Mouse (Mus musculus) thymus, postnatal 14 days (tissue): ENCODE measurements around the gene Fbln1.

Source experiments
- DNase-seq: peaks from one replicate; pipeline ENCODE4 v3.0.0; 2021

Gene Fbln1

GRCm38 (mm10) chr15:85207081-85207480, 1.3 kb downstream of the Fbln1 start:
- DNase-seq = no peak

- no peak for DNase-seq
Measured at GRCm38 (mm10) chr15:85207763-85208162, 2.0 kb downstream of the Fbln1 start.

- DNase-seq = peak; percentile 29
Measured at GRCm38 (mm10) chr15:85208332-85208731, 2.6 kb downstream of the Fbln1 start.

- peak; percentile 42 for DNase-seq
Measured at GRCm38 (mm10) chr15:85209341-85209740, 3.6 kb downstream of the Fbln1 start.

GRCm38 (mm10) chr15:85210686-85211085, 4.9 kb downstream of the Fbln1 start:
- DNase-seq = no peak

GRCm38 (mm10) chr15:85211101-85211760, 5.5 kb downstream of the Fbln1 start:
- DNase-seq = no peak

GRCm38 (mm10) chr15:85216069-85216813, 10.5 kb downstream of the Fbln1 start:
- no peak for DNase-seq

GRCm38 (mm10) chr15:85218617-85219265, 13.0 kb downstream of the Fbln1 start:
- no peak for DNase-seq

- no peak for DNase-seq
Measured at GRCm38 (mm10) chr15:85220371-85220770, 14.6 kb downstream of the Fbln1 start.

- DNase-seq = no peak
Measured at GRCm38 (mm10) chr15:85221115-85221854, 15.5 kb downstream of the Fbln1 start.

- DNase-seq = no peak
Measured at GRCm38 (mm10) chr15:85225693-85226092, 19.9 kb downstream of the Fbln1 start.

GRCm38 (mm10) chr15:85226841-85227240, 21.1 kb downstream of the Fbln1 start:
- DNase-seq = no peak

- no peak for DNase-seq
Measured at GRCm38 (mm10) chr15:85228568-85228967, 22.8 kb downstream of the Fbln1 start.

GRCm38 (mm10) chr15:85229960-85230535, 24.3 kb downstream of the Fbln1 start:
- no peak for DNase-seq

GRCm38 (mm10) chr15:85230613-85231012, 24.9 kb downstream of the Fbln1 start:
- peak; percentile 41 for DNase-seq

GRCm38 (mm10) chr15:85231443-85232255, 25.9 kb downstream of the Fbln1 start:
- peak; percentile 73 for DNase-seq

- no peak for DNase-seq
Measured at GRCm38 (mm10) chr15:85232256-85232535, 26.4 kb downstream of the Fbln1 start.

GRCm38 (mm10) chr15:85232543-85233250, 26.9 kb downstream of the Fbln1 start:
- peak; percentile 67 for DNase-seq

- DNase-seq = peak; percentile 76
Measured at GRCm38 (mm10) chr15:85233251-85233611, 27.5 kb downstream of the Fbln1 start.

- peak; percentile 60 for DNase-seq
Measured at GRCm38 (mm10) chr15:85233690-85234089, 27.9 kb downstream of the Fbln1 start.
